Mouse (Mus musculus) common myeloid progenitor, adult 5-6 weeks (primary cell): ENCODE measurements around the gene Ccdc186. TPM values are rescaled to one million over a fixed set of nuclear protein-coding genes. Genes with fewer than 3 reads are reported as not detected.

Experiments used
- ATAC-seq: replicated peaks from 2 replicates; pipeline ENCODE4 v1.8.0; 2016; ENCODE audit warnings: low read depth, mild to moderate bottlenecking, moderate TSS enrichment, inconsistent platforms; ENCODE audit not compliant: poor library complexity, severe bottlenecking
- total RNA-seq: library from RNA; stranded (forward); fragments of 200-1000, 187-1606 nt; gene quantifications from 2 replicates; pipeline ENCODE4 v1.2.3, GENCODE M21; 2017

Gene Ccdc186
- total RNA-seq = 29.6 and 31.1 TPM in 2 replicates

DNA sequence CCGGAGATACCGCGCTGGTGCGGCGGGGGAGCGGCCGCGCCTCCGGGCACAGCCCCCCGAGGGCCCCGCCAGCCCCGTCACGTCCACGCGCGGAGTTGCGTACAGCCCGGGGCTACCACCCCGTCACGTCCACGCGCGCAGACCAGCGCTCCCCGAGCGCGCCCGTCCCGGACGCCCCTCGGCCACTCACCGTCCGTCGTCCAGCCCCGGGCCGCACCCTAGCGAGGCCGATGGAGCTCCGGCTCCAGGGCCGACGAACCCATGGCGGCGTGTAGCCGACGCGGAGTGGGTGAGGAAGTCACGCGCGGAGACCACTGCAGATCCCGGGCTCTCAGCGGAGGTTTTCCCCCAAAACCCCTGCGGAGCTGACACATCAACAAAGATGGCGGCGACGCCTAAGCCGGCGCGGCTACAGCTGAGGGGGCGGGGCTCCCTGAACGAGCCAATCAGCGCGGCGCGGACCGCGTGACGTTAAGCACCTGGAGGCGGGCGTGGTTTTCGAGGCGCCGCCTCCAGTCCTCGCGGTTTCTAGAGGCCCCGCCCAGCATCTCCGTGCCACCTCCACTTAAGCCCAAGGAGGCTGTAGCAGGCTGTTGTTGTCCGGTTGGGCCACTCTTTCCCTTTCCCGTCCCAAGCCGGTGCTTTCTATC lies at the start of gene Ccdc186:
Gene Ccdc186, minus strand, starts transcription at position 393 of the 650 bp plus-strand sequence.
- peak; percentile 96 for ATAC-seq

- ATAC-seq = no peak
Measured at GRCm38 (mm10) chr19:56867701-56868100, 45.7 kb upstream of the Ccdc186 start.

DNA sequence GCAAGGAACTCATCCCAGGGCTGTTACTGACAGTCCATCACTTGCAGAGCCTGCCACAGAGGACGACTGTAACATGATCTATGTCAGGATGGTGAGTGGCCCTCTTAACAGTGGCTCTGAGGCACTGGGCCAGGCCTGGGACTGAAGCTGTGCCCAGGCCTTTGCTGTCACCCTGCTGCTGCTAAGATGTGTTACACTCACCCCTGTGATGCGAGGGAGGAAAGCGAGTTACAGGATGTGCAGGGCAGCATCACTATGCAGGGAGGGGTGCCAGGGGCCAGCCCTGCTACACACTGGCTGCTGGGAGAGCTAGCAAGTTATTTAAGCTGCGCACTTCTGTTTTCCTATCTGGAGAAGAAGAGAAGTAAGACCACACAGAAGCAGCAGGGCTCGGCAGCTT lies 34.5 kb upstream of the Ccdc186 start:
- ATAC-seq = no peak

- no peak for ATAC-seq
Measured at GRCm38 (mm10) chr19:56852590-56852989, 30.6 kb upstream of the Ccdc186 start.

DNA sequence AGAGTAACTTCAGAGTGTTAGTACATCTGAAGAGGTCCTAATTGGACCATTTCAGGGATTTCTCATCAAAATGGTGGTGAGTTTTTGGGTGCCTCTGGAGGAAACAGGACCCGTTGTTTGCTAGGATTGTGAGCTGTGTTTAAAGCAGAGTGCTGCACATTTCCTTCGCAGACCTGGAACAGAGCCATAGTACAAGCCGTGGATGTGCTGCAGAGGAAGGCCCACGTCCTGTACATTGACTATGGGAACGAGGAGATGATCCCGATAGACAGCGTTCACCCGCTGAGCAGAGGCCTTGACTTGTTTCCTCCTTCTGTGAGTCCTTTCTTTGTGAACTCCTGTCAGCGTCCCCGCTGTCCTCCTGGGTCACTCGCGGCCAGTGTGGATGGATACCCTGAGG lies 21.0 kb upstream of the Ccdc186 start:
- ATAC-seq = no peak

GRCm38 (mm10) chr19:56838942-56839706 lies 17.1 kb upstream of the Ccdc186 start:
- ATAC-seq = no peak

GRCm38 (mm10) chr19:56835340-56835739 lies 13.3 kb upstream of the Ccdc186 start:
- no peak for ATAC-seq

- no peak for ATAC-seq
Measured at GRCm38 (mm10) chr19:56830163-56830562, 8.2 kb upstream of the Ccdc186 start.

GRCm38 (mm10) chr19:56829267-56829666 lies 7.3 kb upstream of the Ccdc186 start:
- no peak for ATAC-seq

DNA sequence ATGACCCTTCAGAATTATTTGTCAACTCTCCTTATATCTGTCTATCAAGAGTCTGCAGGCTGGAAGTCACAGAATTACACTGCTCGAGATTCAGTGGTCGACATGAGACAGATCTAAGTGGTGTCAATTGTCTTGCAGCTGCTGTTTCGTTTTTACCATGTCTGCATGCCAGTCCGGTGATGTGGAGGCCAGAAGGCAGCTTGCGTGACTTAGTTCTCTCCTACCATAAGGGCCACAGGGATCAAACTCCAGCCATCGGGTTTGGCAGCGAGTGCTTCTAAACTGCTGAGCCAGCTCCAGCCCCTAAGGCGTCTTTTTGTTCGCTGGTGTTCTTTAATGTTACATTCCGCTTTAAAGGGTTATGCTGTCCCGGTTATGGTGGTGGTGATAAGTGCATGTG lies 6.3 kb upstream of the Ccdc186 start:
- ATAC-seq = no peak

GRCm38 (mm10) chr19:56826047-56826631 lies 4.1 kb upstream of the Ccdc186 start, which contains the start of gene Tdrd1:
Gene Tdrd1, plus strand, starts transcription at chr19:56826209.
- no peak for ATAC-seq

DNA sequence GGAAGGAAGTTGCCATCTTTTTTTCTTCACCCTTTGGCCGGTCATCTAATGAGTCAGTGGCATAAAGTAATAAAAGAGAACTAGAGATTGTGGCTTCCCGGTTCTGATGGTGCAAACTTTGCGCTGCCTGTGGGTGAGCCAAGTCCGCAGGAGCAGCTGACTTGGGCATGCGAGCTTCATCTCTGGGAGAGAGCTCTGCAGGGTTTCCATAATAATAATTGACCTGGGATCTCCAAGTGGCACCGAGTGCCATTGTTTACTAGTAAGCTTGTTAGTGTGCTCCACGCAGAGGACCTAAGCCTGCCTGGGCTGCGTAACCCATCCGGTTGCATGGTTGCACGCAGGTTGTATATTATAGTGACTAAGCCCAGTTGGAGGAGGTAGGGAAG lies 452 bp upstream of the Ccdc186 start:
- peak; percentile 61 for ATAC-seq

- no peak for ATAC-seq
Measured at GRCm38 (mm10) chr19:56821040-56821797, 771 bp downstream of the Ccdc186 start.

DNA sequence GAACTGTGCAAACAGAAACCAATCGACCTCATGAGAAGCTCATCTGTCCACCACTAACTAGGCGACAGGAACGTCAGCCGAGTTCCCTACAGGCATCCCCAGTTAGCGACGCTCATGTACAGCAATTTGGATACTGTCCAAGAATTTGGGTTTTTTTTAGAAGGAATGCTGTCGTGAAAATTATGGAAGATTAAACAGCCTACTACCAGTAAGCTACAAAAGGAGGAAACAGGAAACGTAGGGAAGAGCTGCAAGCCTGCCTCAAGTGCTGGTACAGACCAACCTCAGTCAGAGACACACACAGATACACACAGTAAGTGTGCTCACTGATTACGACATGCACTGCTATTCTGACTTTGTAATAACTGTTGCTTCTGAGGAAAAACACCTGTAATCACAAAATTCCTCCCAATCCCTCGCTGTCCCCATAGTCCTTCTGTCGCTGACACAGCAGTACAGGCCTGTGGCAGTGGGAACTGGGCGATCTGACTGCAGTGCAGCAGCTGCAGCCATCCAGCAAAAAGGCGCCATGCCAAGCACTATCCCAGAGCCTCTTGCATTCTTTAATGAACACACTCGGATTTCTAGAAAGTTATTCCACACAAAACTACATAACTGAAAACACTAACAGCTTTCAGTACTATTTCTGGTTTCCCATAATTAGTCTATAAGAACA lies 4.0 kb downstream of the Ccdc186 start:
- no peak for ATAC-seq

- ATAC-seq = no peak
Measured at GRCm38 (mm10) chr19:56813360-56813759, 8.6 kb downstream of the Ccdc186 start.

DNA sequence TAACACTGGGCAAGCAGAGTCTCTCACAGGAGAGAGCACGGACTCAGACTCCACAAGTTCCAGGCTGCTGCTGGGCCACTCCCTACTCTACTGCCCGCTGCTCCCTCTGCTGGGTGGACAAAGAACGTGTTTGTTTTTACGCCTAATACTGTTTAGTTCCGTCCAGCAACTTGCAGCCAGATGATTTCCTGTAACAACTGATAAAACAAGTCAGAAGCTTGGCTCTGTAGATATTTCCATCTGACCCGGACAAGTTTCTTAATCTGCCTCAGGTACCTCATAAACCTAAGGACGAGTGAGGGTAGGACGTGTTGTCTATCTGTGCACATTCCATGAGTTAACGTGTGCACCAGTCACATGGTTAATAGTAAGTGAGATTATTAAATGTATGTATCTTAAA lies 10.4 kb downstream of the Ccdc186 start:
- ATAC-seq = peak; percentile 95

DNA sequence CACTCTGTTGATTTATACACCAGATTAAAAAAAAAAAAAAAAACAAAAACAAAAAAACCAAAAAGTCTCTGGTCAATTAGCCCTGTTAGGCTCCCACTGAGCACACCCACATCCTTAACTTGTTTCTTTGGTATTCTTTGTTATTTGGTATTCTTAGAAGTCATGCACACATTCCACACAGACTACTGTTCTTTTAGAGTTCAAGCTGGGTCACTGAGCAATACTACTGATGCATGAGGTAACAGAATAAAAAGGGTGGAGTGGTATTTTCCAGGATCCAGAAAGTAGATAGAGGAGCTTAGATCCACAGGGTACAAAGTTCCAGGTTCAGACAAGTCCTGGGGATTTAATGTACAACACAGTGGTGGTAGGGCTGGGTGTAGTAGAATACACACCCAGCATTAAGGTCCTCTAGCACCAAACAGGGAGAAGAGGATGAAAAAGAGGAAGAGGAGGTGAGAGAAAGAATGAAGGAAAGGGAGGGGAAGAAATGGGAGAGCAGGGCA lies 11.3 kb downstream of the Ccdc186 start:
- ATAC-seq = no peak

- ATAC-seq = no peak
Measured at GRCm38 (mm10) chr19:56808771-56809170, 13.2 kb downstream of the Ccdc186 start.

GRCm38 (mm10) chr19:56807122-56807521 lies 14.9 kb downstream of the Ccdc186 start:
- ATAC-seq = no peak

- no peak for ATAC-seq
Measured at GRCm38 (mm10) chr19:56805366-56805765, 16.6 kb downstream of the Ccdc186 start.
